Mouse (Mus musculus) kidney, postnatal 36 days (tissue): ENCODE measurements around the gene Amfr.

Experiments
- DNase-seq, 2 experiments: peaks; one replicate each; pipeline ENCODE4 v3.0.0; 2021 to 2022; ENCODE audit warnings: mixed read lengths in 2 of 2

The Amfr gene

DNA sequence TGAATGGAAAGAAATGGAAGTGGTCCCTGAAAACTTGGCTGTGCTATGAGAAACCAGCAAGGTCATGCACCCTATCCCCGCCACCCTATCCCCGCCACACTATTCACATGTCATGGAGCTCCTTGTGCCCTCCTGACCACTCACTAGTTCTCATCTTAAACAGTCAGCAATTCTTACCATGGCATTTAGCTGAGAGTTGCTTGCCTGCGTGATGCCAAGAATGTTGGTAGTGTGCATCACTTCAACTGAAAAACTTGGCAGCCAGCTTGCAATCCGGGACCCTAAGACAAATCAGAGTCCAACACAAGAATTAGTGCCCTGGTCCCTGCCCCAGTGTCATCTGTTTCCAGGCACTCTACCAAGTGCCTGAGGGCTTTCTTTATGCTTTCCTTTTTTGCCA is 32.5 kb downstream of the Amfr start:
- DNase-seq, result peak; percentile 38 to 63

DNA sequence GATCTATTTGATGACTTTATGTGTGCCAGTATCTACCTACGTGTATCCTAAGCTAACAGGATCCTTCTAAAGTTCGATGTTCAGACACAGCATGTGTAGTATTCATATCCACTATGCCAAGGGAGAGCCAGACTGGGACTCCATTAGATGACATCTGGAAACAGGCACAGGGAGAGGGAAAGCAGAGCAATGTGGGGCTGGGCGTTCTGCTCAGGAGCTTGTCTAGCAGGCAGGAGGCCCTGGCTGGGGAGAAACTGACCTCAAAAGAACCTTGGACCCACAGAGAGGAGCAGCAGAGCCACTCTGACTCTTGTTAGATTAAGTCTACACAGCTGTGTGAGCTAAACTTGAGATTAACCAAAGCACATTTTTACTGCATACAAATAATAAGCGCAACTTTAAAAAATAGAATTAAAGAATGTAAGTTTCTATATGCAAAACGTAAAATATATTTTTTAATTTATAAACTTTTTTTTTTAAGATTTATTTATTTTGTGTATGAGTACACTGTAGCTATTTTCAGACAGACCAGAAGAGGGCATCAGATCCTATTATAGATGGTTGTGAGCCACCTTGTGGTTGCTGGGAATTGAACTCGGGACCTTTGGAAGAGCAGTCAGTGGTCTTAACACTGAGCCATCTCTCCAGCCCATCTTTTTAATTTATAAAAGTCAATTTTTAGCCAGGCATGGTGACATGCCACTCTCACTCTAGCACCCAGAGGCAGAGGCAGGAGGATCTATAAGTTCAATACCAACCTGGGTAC is 36.0 kb downstream of the Amfr start:
- DNase-seq, result no peak

DNA sequence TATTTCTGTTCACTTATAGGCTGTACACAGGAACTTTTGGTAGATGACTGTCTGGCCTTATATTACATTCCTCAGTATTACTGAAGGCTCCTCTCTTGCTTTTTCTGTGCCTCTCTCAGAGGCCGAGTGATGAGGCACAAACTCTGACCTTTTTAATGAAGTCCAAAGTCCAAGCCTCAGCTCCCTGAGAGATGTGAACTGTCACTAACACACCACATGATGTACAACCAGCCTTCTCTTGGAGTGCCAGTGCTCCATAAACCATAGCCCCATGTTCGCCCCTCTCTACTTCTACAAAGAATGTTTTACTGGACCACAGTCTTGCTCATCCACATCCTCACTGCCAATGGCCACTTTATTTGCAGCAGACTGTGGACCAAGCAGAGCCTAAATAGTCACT is 37.3 kb downstream of the Amfr start:
- DNase-seq, result peak in 1 of 2 experiments; percentile 45

DNA sequence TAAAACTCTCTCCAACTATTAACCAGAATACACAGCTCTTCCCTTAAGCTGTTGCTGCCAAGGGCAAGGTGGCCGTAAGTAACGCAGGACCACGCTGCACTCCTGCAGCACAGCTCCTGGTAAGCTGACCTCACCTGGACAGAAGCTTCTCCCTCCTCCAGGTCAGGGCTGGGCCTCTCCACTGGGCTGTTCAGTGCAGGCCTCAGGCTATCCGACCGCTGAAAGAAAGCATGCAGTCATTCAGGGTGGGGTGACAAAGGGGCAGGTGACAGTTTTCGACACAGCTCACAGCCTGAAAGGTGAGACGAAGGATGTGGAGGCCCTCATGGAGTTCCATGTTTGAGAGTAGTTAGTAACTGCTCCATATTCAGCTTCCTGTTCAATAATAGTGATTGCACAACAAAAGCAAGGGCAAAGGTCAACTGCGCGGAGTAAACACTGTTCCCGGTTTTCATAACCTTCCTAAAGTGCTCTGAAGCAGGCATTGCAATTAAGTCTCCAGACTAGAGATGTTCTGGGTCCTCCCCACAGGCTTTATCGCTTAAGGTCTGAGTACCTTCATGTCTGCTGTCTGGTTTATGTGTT is 37.9 kb downstream of the Amfr start:
- peak; percentile 48 to 62 for DNase-seq

DNA sequence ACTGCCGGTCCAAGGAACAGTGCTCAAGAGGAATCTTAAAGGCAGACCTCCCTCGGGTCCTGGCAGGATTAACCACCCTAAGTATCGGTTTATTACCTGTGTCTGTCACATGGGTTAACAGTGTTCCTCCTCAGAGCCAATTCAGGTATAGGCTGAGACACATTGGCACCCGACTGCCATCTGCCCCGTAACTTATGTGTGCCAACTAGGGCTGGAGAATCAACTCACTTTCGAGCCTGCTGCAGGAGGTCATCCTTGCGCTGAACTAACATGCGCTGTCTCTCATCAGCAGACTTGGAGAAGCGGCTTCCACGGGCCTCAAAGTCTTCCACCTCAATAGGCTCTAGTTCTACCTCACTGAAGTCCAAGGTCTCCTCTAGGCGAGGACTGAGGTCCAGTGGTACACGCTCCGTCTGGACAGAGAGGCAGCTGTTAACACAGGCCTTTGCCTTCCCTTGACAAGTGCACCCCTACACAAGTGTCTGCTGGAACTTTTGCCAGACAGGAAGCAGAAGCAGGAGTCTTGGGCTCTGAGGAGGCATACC is 38.7 kb downstream of the Amfr start:
- no peak for DNase-seq

DNA sequence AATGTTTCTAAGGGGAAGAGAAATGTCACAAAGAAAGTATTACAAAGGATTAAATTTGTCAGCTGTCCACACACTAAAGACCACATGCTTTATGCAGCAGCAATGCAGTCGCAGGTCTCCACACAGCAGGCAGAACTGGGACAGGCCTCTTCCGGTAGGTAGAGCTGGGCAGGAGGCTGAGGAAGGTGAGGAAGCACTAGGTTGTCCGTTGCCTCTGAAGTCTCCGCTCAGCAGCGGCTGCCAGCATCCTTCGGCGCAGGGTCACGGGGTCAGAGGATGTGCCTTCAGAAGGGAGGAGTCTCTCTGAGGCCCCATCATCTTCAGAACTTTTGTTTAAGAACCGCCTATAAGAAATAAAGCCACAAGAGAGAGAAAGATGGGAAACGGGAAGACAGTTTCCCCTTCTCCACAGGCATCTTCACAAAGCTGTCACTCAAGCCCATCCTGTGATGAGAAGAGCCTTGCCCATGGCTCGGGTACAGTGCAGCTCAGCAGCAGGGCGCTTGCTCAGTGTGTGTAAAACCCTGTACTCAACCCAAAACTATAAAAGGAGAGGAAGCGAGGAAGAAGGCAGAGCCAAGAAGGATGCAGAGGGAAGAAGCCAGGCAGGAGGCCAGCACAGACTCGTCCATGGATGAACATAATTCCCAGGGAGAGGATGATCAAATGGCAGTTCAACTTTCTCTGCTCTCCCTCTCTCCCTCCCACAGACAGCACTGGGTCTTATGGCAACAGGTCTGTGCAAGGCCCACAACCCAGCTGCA is 39.5 kb downstream of the Amfr start:
- DNase-seq, result no peak

DNA sequence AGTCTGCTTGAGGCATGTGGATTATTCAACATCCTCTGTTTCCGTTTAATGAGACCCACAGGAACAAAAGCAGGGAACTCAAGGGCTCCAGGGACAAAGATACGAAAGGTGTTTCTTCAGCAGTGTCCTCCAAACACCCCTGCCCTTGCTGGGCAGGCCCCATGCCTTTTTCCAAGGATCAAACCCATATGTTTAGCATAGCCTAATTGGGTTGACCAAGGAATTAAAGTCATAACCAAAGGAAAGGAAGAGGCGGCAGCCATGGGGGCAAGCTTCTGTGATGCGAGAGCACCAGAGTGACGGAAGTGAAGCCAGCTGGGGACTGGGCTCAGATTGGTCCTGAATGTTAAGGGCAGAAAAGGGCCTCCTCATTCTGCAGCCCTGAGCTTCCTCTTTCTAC is 40.4 kb downstream of the Amfr start:
- no peak for DNase-seq

DNA sequence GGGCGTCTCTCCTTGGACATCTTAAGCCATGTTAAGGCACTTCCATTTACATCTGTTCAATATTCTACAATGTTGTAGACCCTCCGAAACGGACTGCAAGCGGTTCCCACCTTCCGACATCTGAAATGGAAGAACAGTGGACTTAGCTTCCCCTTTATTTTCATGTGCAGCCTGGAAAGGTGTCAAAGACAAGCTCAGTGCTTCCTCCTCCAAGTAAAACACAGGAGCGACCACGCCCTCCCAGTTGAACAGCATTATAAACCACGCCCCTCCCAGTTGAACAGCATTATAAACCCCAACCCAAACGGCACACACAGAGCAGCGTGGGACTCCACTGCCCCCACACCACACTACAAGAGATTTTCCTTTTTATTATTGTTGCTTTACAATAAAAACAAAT is 41.2 kb downstream of the Amfr start:
- DNase-seq, result no peak

DNA sequence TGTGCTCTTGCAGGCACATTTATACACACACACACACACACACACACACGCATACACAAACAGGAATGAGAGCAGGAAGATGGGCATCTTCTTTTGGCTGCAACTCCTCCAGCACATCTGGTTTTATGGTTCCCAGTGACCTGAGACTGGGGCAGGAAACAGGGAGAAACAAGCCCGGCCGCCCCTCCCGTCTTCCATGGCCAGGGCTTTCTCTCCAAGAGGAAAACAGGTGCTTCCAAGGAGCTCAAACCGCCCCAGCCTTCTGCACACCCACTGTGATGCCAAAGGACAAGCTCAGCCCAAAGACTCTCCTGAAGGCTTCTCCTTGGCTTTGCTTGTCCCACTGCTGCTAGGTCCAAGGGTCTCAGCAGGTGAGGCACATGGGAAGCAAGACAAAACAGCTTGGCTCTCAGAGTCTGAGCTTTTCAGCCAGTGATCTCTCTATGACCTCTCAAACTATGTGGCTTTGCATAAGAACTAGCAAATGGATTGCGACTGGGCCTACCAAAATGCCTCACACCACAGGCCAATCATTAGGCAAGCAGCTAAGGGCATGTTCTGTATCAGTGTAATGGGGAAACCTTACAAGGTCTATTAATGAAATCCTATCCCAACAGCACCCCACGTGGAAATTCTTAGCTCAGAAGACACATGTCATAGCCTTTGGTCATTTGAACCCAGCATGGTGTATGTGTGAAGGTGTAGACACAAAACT is 42.9 kb downstream of the Amfr start:
- DNase-seq, result no peak

DNA sequence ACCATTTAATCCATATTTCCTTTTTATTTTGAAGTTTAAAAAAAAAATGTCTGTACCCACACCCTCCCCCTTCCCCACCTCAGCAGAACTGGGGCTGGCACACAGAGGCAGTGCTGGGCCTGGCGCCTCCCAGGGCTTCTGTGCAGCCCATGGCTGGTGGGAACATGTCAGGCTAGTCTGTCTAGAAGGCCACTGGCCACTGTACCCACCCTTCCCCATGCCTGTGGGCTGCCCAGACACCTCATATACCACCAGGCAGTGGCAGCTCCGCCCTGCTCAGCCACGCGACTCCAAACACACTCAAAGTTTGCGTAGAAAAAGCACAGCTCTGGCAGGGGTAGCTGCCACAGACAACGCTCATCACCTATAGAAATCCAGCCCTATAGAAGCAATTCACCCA is 44.3 kb downstream of the Amfr start:
- DNase-seq, result no peak

DNA sequence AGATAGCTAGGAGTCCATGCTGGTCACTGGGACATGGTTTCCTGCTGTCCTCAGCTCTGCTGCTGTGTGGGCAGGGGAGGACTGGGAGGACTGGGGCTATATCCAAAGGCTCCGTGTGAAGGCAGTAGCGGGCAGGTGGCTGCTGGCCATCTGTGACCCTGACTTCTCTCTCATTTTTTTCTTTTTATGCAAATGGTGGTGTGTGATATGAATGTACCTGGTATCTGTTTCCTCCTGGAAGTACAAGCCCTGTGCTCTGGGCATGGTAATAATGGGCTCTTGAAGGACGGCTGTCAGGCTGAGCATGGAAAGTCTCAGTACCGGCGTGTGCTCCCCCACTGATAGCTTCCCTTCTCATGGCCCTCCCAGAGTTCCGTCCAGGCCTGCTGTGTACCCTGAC is 51.7 kb downstream of the Amfr start:
- no peak for DNase-seq

DNA sequence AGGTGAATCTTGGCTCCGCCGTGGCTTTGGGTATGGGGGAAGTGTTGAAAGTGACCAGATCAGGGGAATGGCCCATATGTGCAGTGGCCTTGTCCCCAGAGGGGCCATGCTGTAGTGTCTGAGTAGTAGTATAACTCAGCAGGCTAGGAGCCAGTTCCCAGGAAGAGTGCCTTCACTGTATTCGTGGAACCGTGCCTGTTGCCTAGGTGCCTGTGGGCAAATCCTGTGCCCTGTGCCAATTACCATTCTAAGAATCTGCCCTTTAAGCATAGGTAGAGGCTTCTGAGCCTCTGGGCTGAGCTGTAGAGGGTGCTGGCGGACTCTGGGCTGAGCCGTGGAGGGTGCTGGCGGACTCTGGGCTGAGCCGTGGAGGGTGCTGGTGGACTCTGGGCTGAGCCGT is 54.2 kb downstream of the Amfr start:
- DNase-seq, result peak; percentile 36 to 43

DNA sequence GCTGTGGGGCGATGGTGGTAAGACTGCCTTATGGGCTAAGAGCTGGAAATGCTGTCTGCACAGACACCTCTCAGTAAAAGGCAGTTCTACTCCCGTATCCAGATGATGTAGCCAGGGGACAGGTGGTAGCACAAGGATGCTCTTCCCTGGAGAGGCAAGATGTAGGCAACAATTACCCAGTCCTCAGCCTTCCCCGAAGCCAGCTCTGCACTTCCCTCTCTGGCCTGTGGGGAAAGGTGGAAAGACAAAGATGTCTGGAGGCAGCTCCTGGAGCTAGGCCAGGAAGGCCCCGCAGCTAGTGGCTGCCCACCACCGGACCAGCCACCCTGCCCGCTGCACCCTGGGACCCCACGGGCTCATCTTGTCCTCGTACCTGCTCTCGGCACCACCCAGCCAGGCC is 60.1 kb downstream of the Amfr start:
- no peak for DNase-seq

DNA sequence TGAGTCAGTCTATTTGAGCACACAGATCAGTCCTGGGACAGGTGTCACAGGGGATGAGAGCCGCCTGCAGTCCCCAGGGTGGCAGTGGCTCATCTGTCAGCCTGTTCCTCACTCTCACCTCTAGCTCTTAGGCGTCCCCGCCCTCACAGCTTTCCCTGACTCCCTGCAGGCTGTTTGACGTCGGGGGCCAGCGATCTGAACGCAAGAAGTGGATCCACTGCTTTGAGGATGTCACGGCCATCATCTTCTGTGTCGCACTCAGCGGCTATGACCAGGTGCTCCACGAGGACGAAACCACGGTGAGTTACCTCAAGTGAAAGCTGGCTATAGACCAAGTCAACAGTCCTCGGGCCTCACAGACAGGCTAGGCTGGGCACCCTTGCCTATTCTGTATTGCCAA is 62.5 kb downstream of the Amfr start:
- DNase-seq, result no peak

DNA sequence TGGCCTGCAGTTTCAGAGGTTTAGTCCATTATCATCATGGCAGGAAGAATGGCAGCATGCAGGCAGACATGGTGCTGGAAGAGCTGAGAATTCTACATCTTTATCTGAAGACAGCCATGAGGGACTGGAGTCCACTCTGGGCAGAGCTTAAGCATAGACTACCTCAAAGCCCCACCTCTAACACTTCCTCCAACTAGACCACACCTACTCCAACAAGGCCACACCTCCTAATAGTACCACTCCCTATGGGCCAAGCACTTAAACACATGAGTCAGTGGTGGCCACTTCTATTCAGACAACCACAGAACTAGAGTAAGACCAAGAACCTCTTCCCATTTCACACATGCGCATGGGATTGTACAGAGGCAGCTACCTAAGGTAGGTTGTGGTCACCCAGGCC is 66.2 kb downstream of the Amfr start:
- no peak for DNase-seq

DNA sequence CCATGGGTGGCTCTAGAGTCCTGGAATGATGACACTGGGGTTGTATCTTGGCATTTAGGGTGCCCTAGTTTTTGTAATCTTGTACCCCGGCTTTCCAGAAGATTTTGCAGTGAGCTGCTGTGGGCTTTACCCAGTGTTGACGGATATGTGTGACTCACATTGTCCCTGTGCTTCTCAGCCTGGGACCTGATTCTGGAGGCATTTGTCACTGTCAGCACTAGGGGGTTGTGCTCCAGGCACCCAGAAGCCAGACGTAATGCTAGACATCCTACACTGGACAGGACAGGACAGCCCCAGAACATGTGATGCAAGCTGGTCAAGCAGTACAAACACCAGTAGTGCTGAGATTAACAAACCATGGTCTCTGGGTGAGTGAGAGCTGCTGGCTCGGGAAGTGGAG is 66.9 kb downstream of the Amfr start:
- DNase-seq, result no peak

DNA sequence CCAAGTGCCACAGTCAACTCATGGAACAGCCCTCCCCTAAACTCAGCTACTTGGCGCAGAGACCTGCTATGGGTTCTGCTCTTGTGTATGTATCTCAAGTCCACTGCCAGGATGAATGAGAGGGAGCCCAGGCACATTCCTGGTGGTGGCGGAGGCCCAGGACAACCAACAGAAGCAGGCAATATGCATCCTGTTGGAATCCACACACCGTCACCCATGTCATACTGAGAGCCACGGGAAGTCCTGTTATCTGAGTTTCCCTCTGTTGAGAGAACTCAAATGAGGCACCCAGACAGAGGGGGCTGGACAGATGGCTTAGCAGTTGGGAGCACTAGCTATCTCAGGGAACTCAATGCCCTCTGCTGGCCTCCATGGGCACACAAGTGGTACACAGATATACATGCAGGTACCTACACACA is 71.0 kb downstream of the Amfr start:
- DNase-seq, result no peak

DNA sequence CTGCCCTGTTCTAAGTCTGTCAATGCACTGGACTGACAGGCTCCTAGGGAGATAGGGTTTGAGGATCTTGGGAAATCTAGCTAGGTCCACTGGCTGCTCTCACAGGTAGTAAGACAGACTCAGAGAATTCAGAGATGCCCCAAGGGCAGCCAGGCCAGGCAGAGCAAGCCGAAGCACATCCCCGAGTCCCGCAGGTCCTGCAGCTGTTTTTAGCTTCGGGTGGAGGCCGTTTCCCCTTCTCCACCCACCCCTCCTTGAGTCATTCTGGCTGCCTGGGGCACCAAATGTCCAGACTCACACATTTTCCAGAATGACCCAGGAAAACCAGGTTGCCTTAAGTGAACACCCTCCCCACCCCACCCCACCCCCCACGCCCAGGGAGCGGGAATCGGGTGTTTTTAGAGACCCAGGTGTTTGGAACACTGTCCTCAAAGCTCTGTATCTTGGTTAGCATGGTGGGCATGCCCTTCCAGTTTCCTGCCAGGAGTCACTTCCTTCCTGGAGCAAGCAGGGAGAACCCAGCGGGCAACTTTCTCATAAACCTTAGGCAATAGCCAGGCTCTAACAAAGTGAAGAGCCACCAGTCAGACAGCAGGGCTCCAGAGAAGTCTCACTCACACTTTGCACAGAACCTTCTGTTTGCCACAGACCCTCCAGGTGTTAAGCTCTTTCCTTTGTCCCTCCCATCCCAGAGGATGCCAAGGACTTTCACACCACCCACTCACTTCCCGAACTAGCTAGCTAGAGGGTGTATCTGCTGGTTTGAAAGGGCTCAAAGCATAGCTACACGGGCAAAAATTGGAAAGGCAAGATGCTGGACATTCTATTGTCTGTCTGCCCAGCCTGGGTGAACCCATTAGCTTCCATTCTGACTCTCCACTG is 71.9 kb downstream of the Amfr start:
- no peak for DNase-seq

DNA sequence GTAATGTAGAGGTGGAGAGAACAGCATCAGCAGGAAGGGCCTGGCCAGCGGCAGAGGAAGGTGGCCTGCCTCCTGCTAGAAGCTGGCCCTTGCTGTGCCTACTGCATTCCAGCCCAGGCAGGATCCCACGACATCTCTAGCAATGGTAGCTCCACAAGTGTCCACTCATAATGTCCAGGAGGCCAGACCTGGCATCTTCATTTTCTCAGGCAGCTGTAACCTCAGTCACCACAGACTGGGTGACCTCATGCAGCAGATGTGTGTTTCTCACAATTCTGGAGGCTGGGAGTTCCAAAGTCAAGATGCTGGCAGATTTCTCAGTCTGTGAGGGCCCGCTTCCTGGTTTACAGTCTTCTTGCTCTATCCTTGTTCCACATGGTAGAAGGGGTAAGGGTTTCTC is 74.4 kb downstream of the Amfr start:
- no peak for DNase-seq

DNA sequence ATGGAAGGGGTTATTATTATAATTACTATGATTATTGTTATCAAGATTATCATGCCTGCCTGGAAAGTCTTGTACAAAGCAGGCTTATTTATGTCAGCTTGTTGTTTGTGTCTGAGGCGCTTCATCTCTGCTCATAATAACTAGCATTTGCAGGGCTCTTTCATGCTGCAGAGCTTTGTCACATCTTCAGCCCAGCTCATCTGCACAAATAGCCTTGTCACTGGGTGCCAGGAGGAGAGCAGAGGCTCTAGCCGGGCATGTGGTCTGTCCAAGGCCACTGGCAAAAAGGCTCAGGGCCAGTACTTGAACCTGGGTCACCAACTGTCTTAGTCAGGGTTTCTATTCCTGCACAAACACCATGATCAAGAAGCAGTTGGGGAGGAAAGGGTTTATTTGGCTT is 79.4 kb downstream of the Amfr start:
- DNase-seq, result no peak

DNA sequence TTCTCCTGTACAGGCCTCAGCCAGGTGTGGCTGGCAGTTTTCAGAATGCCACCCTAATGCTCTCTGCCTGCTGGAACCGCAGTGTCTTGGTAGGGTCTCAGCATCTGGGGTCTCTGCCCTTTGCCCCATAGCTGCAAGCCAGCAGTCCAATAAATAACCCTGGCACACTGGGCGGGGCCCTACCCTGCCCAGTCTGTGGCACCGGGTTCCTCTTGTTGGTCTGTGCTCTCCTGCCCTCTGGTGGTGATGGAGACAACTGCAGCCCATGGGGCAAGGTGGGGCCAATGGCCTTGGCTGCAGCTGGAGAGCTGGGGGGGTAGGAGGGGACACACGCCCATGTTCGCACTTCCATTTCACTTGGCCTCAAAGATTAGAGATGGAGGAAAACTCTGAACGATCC is 79.8 kb downstream of the Amfr start:
- peak; percentile 59 to 85 for DNase-seq

DNA sequence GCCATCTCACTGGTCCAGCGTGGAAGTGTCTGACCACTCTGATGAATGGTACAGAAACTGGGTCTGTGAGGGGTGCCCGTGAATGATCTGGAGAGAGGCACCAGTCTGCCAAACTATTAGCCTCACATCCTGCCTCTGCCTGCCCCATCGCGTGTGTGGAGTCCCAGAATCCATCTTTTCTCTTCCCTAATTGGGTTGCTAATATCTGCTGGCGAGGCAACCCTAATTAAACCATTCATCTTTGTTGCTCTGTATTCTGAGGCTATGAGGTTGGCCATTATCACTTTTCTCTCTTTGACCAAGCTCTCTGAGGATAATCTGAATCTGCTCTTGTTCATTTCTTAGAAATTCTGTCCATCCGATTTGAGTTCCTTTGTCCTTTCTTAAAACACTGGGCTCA is 81.3 kb downstream of the Amfr start:
- no peak for DNase-seq
